Mouse (Mus musculus) mesoderm, embryonic 11.5 days (tissue): ENCODE measurements at regions not wholly inside any gene's neighbourhood (a gene's known extent, or its start where the extent isn't known, plus 50 kb on each side); places are given as distances from the start of the nearest gene placed in this dataset.

Source experiments
- DNase-seq: peaks from one replicate; pipeline ENCODE4 v3.0.0-alpha.2; 2012; ENCODE audit warnings: low read depth, low spot score

- no peak for DNase-seq
These were observed 230.3 kb upstream of the Hes1 start for GRCm38 (mm10) chr16:29833875-29834274.

- no peak for DNase-seq
These were observed 229.5 kb upstream of the Hes1 start for GRCm38 (mm10) chr16:29834669-29835068.

GRCm38 (mm10) chr16:29837025-29837629, 227.1 kb upstream of the Hes1 start:
- peak; percentile 68 for DNase-seq

GRCm38 (mm10) chr16:29837874-29838273, 226.3 kb upstream of the Hes1 start:
- no peak for DNase-seq

- peak; percentile 77 for DNase-seq
These were observed 225.1 kb upstream of the Hes1 start for GRCm38 (mm10) chr16:29838981-29839661.

GRCm38 (mm10) chr16:29839662-29840001, 224.6 kb upstream of the Hes1 start:
- no peak for DNase-seq

- DNase-seq, result no peak
These were observed 223.8 kb upstream of the Hes1 start for GRCm38 (mm10) chr16:29840412-29840811.

- no peak for DNase-seq
These were observed 223.1 kb upstream of the Hes1 start for GRCm38 (mm10) chr16:29841132-29841531.

- no peak for DNase-seq
These were observed 222.1 kb upstream of the Hes1 start for GRCm38 (mm10) chr16:29842071-29842470.

GRCm38 (mm10) chr16:29843490-29843889, 220.7 kb upstream of the Hes1 start:
- no peak for DNase-seq

- DNase-seq, result no peak
These were observed 219.2 kb upstream of the Hes1 start for GRCm38 (mm10) chr16:29844706-29845596.

- DNase-seq, result no peak
These were observed 218.6 kb upstream of the Hes1 start for GRCm38 (mm10) chr16:29845597-29845986.

- DNase-seq, result no peak
These were observed 217.1 kb upstream of the Hes1 start for GRCm38 (mm10) chr16:29847059-29847458.

GRCm38 (mm10) chr16:29847734-29848133, 216.4 kb upstream of the Hes1 start:
- DNase-seq, result no peak

GRCm38 (mm10) chr16:29848527-29848926, 215.7 kb upstream of the Hes1 start:
- no peak for DNase-seq

- no peak for DNase-seq
These were observed 214.7 kb upstream of the Hes1 start for GRCm38 (mm10) chr16:29849511-29849910.

GRCm38 (mm10) chr16:29850616-29851015, 213.6 kb upstream of the Hes1 start:
- DNase-seq, result no peak

GRCm38 (mm10) chr16:29851827-29852226, 212.4 kb upstream of the Hes1 start:
- peak; percentile 55 for DNase-seq

GRCm38 (mm10) chr16:29854805-29855565, 209.2 kb upstream of the Hes1 start:
- DNase-seq, result no peak

- DNase-seq, result no peak
These were observed 207.6 kb upstream of the Hes1 start for GRCm38 (mm10) chr16:29856545-29856944.

- no peak for DNase-seq
These were observed 205.5 kb upstream of the Hes1 start for GRCm38 (mm10) chr16:29858645-29859044.

- DNase-seq, result no peak
These were observed 203.9 kb upstream of the Hes1 start for GRCm38 (mm10) chr16:29860306-29860705.
